Mouse (Mus musculus) heart, postnatal 4 days (tissue): ENCODE data around the gene Klhdc2. TPM values are rescaled to one million over a fixed set of nuclear protein-coding genes. Genes with fewer than 3 reads are reported as not detected.

Experiments used
- DNase-seq: peaks from one replicate; pipeline ENCODE4 v3.0.0; 2021
- total RNA-seq, 2 experiments: library from RNA; stranded (reverse); gene quantifications; 2 replicates each; pipeline ENCODE4 v1.2.3; 2021

The Klhdc2 gene
- total RNA-seq = 100 to 1,000 TPM in 1 of 2 experiments, 10 to 100 TPM in 1; 99.3 to 107 TPM

GRCm38 (mm10) chr12:69296511-69297410 lies at the start of gene Klhdc2:
TSS of gene Klhdc2 (plus strand) at chr12:69296681.
- DNase-seq = peak; percentile 90

GRCm38 (mm10) chr12:69249766-69250165 lies 46.7 kb upstream of the Klhdc2 start:
- no peak for DNase-seq

GRCm38 (mm10) chr12:69250756-69251155 lies 45.7 kb upstream of the Klhdc2 start:
- DNase-seq = no peak

GRCm38 (mm10) chr12:69253806-69254205 lies 42.7 kb upstream of the Klhdc2 start:
- DNase-seq = no peak

- DNase-seq = no peak
Observed at GRCm38 (mm10) chr12:69257836-69258235, 38.6 kb upstream of the Klhdc2 start.

GRCm38 (mm10) chr12:69262251-69262650 lies 34.2 kb upstream of the Klhdc2 start:
- no peak for DNase-seq

- no peak for DNase-seq
Observed at GRCm38 (mm10) chr12:69265031-69265430, 31.4 kb upstream of the Klhdc2 start.

- DNase-seq = no peak
Observed at GRCm38 (mm10) chr12:69267956-69268632, 28.4 kb upstream of the Klhdc2 start.

- no peak for DNase-seq
Observed at GRCm38 (mm10) chr12:69268956-69269355, 27.5 kb upstream of the Klhdc2 start.

GRCm38 (mm10) chr12:69279931-69280469 lies 16.5 kb upstream of the Klhdc2 start:
- no peak for DNase-seq

GRCm38 (mm10) chr12:69280915-69281314 lies 15.6 kb upstream of the Klhdc2 start:
- DNase-seq = no peak

- DNase-seq = no peak
Observed at GRCm38 (mm10) chr12:69283146-69283545, 13.3 kb upstream of the Klhdc2 start.

- DNase-seq = no peak
Observed at GRCm38 (mm10) chr12:69287535-69287934, 8.9 kb upstream of the Klhdc2 start.

GRCm38 (mm10) chr12:69288699-69289098 lies 7.8 kb upstream of the Klhdc2 start:
- no peak for DNase-seq

- DNase-seq = no peak
Observed at GRCm38 (mm10) chr12:69292401-69292800, 4.1 kb upstream of the Klhdc2 start.

GRCm38 (mm10) chr12:69293815-69294214 lies 2.7 kb upstream of the Klhdc2 start:
- DNase-seq = no peak

- no peak for DNase-seq
Observed at GRCm38 (mm10) chr12:69294936-69295335, 1.5 kb upstream of the Klhdc2 start.

- DNase-seq = no peak
Observed at GRCm38 (mm10) chr12:69295651-69296050, 830 bp upstream of the Klhdc2 start.

GRCm38 (mm10) chr12:69297411-69298150 lies 1.1 kb downstream of the Klhdc2 start:
- DNase-seq = no peak

- DNase-seq = no peak
Observed at GRCm38 (mm10) chr12:69298281-69298680, 1.8 kb downstream of the Klhdc2 start.

GRCm38 (mm10) chr12:69299231-69299630 lies 2.8 kb downstream of the Klhdc2 start:
- DNase-seq = peak; percentile 58

- no peak for DNase-seq
Observed at GRCm38 (mm10) chr12:69299831-69300230, 3.4 kb downstream of the Klhdc2 start.

- DNase-seq = no peak
Observed at GRCm38 (mm10) chr12:69300391-69300790, 3.9 kb downstream of the Klhdc2 start.
